ENCODE assay signal across 10 mouse cellular contexts in the genomic region with DNA sequence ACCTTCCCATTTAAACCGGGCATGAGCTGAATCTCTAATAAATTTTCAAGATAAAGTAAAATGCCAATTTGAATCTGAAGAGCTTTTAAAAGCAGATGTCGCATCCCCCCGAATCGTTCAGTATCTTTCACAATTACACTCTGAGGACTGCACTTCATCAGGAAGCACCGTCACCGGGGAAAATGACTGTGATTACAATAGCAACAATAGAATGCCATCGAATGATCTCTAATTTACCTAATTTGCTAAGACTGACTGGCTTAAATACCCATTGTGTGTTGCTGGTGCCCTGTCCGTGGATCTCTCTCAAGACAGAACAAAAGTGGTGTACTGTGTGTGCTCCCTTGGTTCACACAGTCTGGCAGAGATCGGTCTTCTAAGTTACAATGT.
DNase-seq lines count a peak whose midpoint lies in the region; ATAC-seq and TF ChIP-seq lines count a peak whose summit lies in the region.
"Had no signal": no experiment of that assay in that cellular context is flagged by ENCODE, and none has a peak within 500 bp of the region (broad histone marks: within the 10 kb centered on the region; RNA-seq: fewer than 3 reads in every experiment).

No protein-coding gene starts in this region.

- H3K9me3 ChIP-seq in kidney, postnatal 0 days (replicated peaks; ENCODE audit: low read length) = no peaks in the 10 kb centered on the region
- no peaks in the 10 kb centered on the region for H3K9me3 ChIP-seq in kidney, embryonic 14.5 days (ENCODE audit: control insufficient read depth, low read length)
- no peaks in the 10 kb centered on the region for H3K9me3 ChIP-seq in embryonic facial prominence, embryonic 14.5 days (ENCODE audit: control insufficient read depth, low read length)
- H3K9me3 ChIP-seq in hindbrain, postnatal 0 days (ENCODE audit: low read length) = no peaks in the 10 kb centered on the region
- H3K9me3 ChIP-seq in neural tube, embryonic 14.5 days (ENCODE audit: control insufficient read depth, low read length) = no peaks in the 10 kb centered on the region

- WGBS in kidney, postnatal 0 days = 57% methylated on average over 9 of the region's 9 CpGs
- 60% methylated on average over 9 of the region's 9 CpGs for WGBS in kidney, embryonic 14.5 days
- 51% methylated on average over 9 of the region's 9 CpGs for WGBS in embryonic facial prominence, embryonic 14.5 days
- WGBS in hindbrain, postnatal 0 days = 10% methylated on average over 9 of the region's 9 CpGs
- 8% methylated on average over 9 of the region's 9 CpGs for WGBS in neural tube, embryonic 14.5 days

- DNase-seq in kidney, postnatal 0 days (ENCODE audit: low spot score) = no peak
- peak; percentile 24 for DNase-seq in embryonic facial prominence, embryonic 14.5 days (ENCODE audit: low spot score)
- peak; percentile 56 for DNase-seq in hindbrain, postnatal 0 days (ENCODE audit: low spot score)
- no peak for DNase-seq in urinary bladder, postnatal 14 days (ENCODE audit: low spot score)
- DNase-seq in spleen, postnatal 10 days (ENCODE audit: low spot score in 2 of 2) = no peak
- no peak for DNase-seq in lung, postnatal 4 days
- DNase-seq: adrenal gland, adult 2 months had no signal

- H3K27me3 ChIP-seq in kidney, postnatal 0 days (ENCODE audit: insufficient read depth, low read length) = no peaks in the 10 kb centered on the region
- H3K27me3 ChIP-seq in kidney, embryonic 14.5 days (ENCODE audit: control insufficient read depth, insufficient read depth, low read length) = no peaks in the 10 kb centered on the region
- no peaks in the 10 kb centered on the region for H3K27me3 ChIP-seq in embryonic facial prominence, embryonic 14.5 days (replicated peaks; ENCODE audit: control insufficient read depth, insufficient read depth, low read length)
- no peaks in the 10 kb centered on the region for H3K27me3 ChIP-seq in hindbrain, postnatal 0 days (ENCODE audit: insufficient read depth, low read length)
- H3K27me3 ChIP-seq in neural tube, embryonic 14.5 days (ENCODE audit: control insufficient read depth, insufficient read depth, low read length) = no peaks in the 10 kb centered on the region

- H3K4me3 ChIP-seq in kidney, postnatal 0 days (replicated peaks; ENCODE audit: low read depth, low read length) = no peak overlapping the region
- no peak overlapping the region for H3K4me3 ChIP-seq in kidney, embryonic 14.5 days (ENCODE audit: low read length)
- peak overlapping the region; percentile 1; the same call in 1 of the 2 replicates for H3K4me3 ChIP-seq in embryonic facial prominence, embryonic 14.5 days (ENCODE audit: low read depth, low read length)
- peak overlapping the region; percentile 39 for H3K4me3 ChIP-seq in hindbrain, postnatal 0 days (ENCODE audit: low read length)
- peak overlapping the region; percentile 25 for H3K4me3 ChIP-seq in neural tube, embryonic 14.5 days (ENCODE audit: low read depth, low read length)

- no peak for ATAC-seq in kidney, postnatal 0 days (replicated peaks; ENCODE audit: low FRiP score, low read depth)
- no peak for ATAC-seq in kidney, embryonic 14.5 days (ENCODE audit: low FRiP score, low TSS enrichment)
- ATAC-seq in embryonic facial prominence, embryonic 14.5 days (ENCODE audit: low read depth) = peak; percentile 65; the same call in 1 of the 2 replicates
- ATAC-seq in hindbrain, postnatal 0 days = peak; percentile 43
- peak; percentile 65 for ATAC-seq in neural tube, embryonic 14.5 days (ENCODE audit: low read depth)
- ATAC-seq: lung, postnatal 0 days had no signal

- no peaks in the 10 kb centered on the region for H3K36me3 ChIP-seq in kidney, postnatal 0 days (ENCODE audit: insufficient read depth, low read length)
- H3K36me3 ChIP-seq in kidney, embryonic 14.5 days (ENCODE audit: control insufficient read depth, insufficient read depth, low read length) = no peaks in the 10 kb centered on the region
- H3K36me3 ChIP-seq in embryonic facial prominence, embryonic 14.5 days (ENCODE audit: control insufficient read depth, insufficient read depth, low read length) = no peaks in the 10 kb centered on the region
- H3K36me3 ChIP-seq in hindbrain, postnatal 0 days (ENCODE audit: insufficient read depth, low read length) = no peaks in the 10 kb centered on the region
- H3K36me3 ChIP-seq in neural tube, embryonic 14.5 days (ENCODE audit: control insufficient read depth, insufficient read depth, low read length) = no peaks in the 10 kb centered on the region

- H3K4me2 ChIP-seq in kidney, postnatal 0 days (ENCODE audit: low read length) = peak overlapping the region; percentile 21; the same call in 1 of the 2 replicates
- H3K4me2 ChIP-seq in kidney, embryonic 14.5 days (replicated peaks; ENCODE audit: low read depth, low read length) = no peak overlapping the region
- peak overlapping the region; percentile 29 for H3K4me2 ChIP-seq in embryonic facial prominence, embryonic 14.5 days (ENCODE audit: low read depth, low read length)
- H3K4me2 ChIP-seq in hindbrain, postnatal 0 days (ENCODE audit: low read depth, low read length) = peak overlapping the region; percentile 68
- H3K4me2 ChIP-seq in neural tube, embryonic 14.5 days (ENCODE audit: low read depth, low read length) = peak overlapping the region; percentile 41

- no peaks in the 10 kb centered on the region for H3K4me1 ChIP-seq in kidney, postnatal 0 days (replicated peaks; ENCODE audit: insufficient read depth, low read length)
- H3K4me1 ChIP-seq in kidney, embryonic 14.5 days (ENCODE audit: control insufficient read depth, insufficient read depth, low read length) = no peaks in the 10 kb centered on the region
- H3K4me1 ChIP-seq in embryonic facial prominence, embryonic 14.5 days (ENCODE audit: control insufficient read depth, insufficient read depth, low read length) = peaks cover 3% of the 10 kb centered on the region; the same call in 1 of the 2 replicates
- H3K4me1 ChIP-seq in hindbrain, postnatal 0 days (ENCODE audit: insufficient read depth, low read length) = no peaks in the 10 kb centered on the region; the same call in 1 of the 2 replicates
- peaks cover 17% of the 10 kb centered on the region for H3K4me1 ChIP-seq in neural tube, embryonic 14.5 days (ENCODE audit: control insufficient read depth, insufficient read depth, low read length)

- H3K27ac ChIP-seq in kidney, postnatal 0 days = no peak overlapping the region
- no peak overlapping the region for H3K27ac ChIP-seq in kidney, embryonic 14.5 days (ENCODE audit: low read depth, low read length)
- no peak overlapping the region for H3K27ac ChIP-seq in embryonic facial prominence, embryonic 14.5 days (replicated peaks; ENCODE audit: low read depth, low read length)
- H3K27ac ChIP-seq in hindbrain, postnatal 0 days = peak overlapping the region; percentile 69
- H3K27ac ChIP-seq in neural tube, embryonic 14.5 days (ENCODE audit: low read depth, low read length) = peak overlapping the region; percentile 92

- no peak for TF ChIP-seq CTCF in kidney, postnatal 0 days (IDR thresholded peaks at IDR 0.05; ENCODE audit: low read depth)
- no peak for TF ChIP-seq CTCF in hindbrain, postnatal 0 days (IDR thresholded peaks at IDR 0.05; ENCODE audit: low read depth)

- no peak overlapping the region for H3K9ac ChIP-seq in kidney, postnatal 0 days (ENCODE audit: low read depth, low read length)
- no peak overlapping the region for H3K9ac ChIP-seq in kidney, embryonic 14.5 days (ENCODE audit: low read depth, low read length)
- no peak overlapping the region for H3K9ac ChIP-seq in embryonic facial prominence, embryonic 14.5 days (ENCODE audit: low read depth, low read length)
- H3K9ac ChIP-seq in hindbrain, postnatal 0 days (replicated peaks; ENCODE audit: low read length) = peak overlapping the region; percentile 51
- H3K9ac ChIP-seq in neural tube, embryonic 14.5 days (replicated peaks; ENCODE audit: low read depth, low read length) = peak overlapping the region; percentile 50

Comparison
In these comparisons a context has a peak if more than half of its experiments do, and no peak if none do; other contexts are left out.
1. ATAC-seq: peak in embryonic facial prominence, embryonic 14.5 days (single experiment), hindbrain, postnatal 0 days (single experiment) and neural tube, embryonic 14.5 days (single experiment); none in kidney, postnatal 0 days (single experiment) and kidney, embryonic 14.5 days (single experiment).
2. DNase-seq: peak in embryonic facial prominence, embryonic 14.5 days (single experiment) and hindbrain, postnatal 0 days (single experiment); none in kidney, postnatal 0 days (single experiment), urinary bladder, postnatal 14 days (single experiment), spleen, postnatal 10 days (0 of 2) and lung, postnatal 4 days (0 of 2).
3. H3K27ac ChIP-seq: peak in hindbrain, postnatal 0 days (single experiment) and neural tube, embryonic 14.5 days (single experiment); none in kidney, postnatal 0 days (single experiment), kidney, embryonic 14.5 days (single experiment) and embryonic facial prominence, embryonic 14.5 days (single experiment).
4. H3K4me3 ChIP-seq: peak in embryonic facial prominence, embryonic 14.5 days (single experiment), hindbrain, postnatal 0 days (single experiment) and neural tube, embryonic 14.5 days (single experiment); none in kidney, postnatal 0 days (single experiment) and kidney, embryonic 14.5 days (single experiment).
5. H3K9ac ChIP-seq: peak in hindbrain, postnatal 0 days (single experiment) and neural tube, embryonic 14.5 days (single experiment); none in kidney, postnatal 0 days (single experiment), kidney, embryonic 14.5 days (single experiment) and embryonic facial prominence, embryonic 14.5 days (single experiment).